Mouse (Mus musculus): Measurements from ENCODE around the gene Gm20854. TPM values are rescaled to one million over a fixed set of nuclear protein-coding genes. Genes with fewer than 3 reads are reported as not detected.
"Not testable (repeated sequence)": the region's sequence is repeated elsewhere in the genome, so short reads cannot be mapped to it uniquely, and the experiment has no call there.

The Gm20854 gene
- not detected in 2 replicates for polyA plus RNA-seq (2015; fragmentation: Nextera tagmentation; extraction: Ambion mirVana)

DNA sequence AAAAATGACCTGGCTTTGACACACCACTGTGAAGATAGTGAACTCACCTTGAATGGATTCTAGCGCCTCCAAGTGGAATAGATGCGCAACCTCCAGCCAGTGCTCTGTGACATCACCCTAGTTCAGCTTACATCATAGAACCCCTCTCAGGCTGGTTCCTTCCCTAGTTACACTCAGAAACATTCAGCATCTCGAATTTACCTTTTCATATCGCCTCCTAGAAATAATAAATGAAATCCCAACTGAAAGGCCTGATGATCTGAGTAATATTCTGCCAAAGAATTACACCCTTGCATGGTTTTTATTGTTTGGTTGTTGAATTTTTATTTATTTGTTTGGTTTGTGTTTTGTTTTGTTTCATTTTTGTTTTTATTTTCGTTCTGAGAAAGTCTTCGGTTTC lies at the start of gene Gm20854:
Gm20854 (minus strand) TSS at position 101 of the 400 bp plus-strand sequence.
- H3K4me2 ChIP-seq (replicated peaks); ATAC-seq (replicated peaks); H3K36me3 ChIP-seq; H3K4me3 ChIP-seq; H3K9me3 ChIP-seq; H3K9ac ChIP-seq (replicated peaks); H3K27ac ChIP-seq (replicated peaks); H3K27me3 ChIP-seq; H3K4me1 ChIP-seq: not testable (repeated sequence)
- no CpG with 5 or more reads among the region's 6 CpGs for WGBS
